Comparison of ENCODE assay signal across 8 mouse cellular contexts in genomic region chr8:126590024-126590529, GRCm38 (mm10). TPM values are rescaled to one million over a fixed set of nuclear protein-coding genes. Genes with fewer than 3 reads are reported as not detected.
DNase-seq lines count a peak whose midpoint lies in the region; ATAC-seq and TF ChIP-seq lines count a peak whose summit lies in the region.

No protein-coding gene starts in this region.

- no peak for TF ChIP-seq POLR2A in brain, embryonic 14.5 days (IDR thresholded peaks at IDR 0.05; ENCODE audit: borderline replicate concordance, extremely low read depth, insufficient read depth, insufficient read length, poor library complexity, severe bottlenecking)

- H3K36me3 ChIP-seq in intestine, embryonic 15.5 days: peaks cover 6% of the 10 kb centered on the region; the same call in 1 of the 2 replicates
- peaks cover 32% of the 10 kb centered on the region for H3K36me3 ChIP-seq in liver, postnatal 0 days (replicated peaks; ENCODE audit: insufficient read depth, low read length)
- peaks cover 8% of the 10 kb centered on the region; the same call in 1 of the 2 replicates for H3K36me3 ChIP-seq in neural tube, embryonic 14.5 days (ENCODE audit: control insufficient read depth, insufficient read depth, low read length)

- intact Hi-C loops in gastrocnemius, postnatal 14 days (cut with DNase I; ENCODE audit: low total_unique reads): loop anchor here (5.0 kb wide), 1 partner anchor 147 kb away; no protein-coding TSS in a partner anchor

- peak; percentile 27; the same call in 1 of the 2 replicates for TF ChIP-seq EP300 in liver, postnatal 0 days (IDR thresholded peaks at IDR 0.05; ENCODE audit: low read depth)

- H3K4me2 ChIP-seq in intestine, embryonic 15.5 days (replicated peaks): peak overlapping the region; percentile 79
- H3K4me2 ChIP-seq in liver, postnatal 0 days (ENCODE audit: low read depth, low read length): peak overlapping the region; percentile 78
- H3K4me2 ChIP-seq in neural tube, embryonic 14.5 days (ENCODE audit: low read depth, low read length): peak overlapping the region; percentile 98

- H3K4me1 ChIP-seq in intestine, embryonic 15.5 days (replicated peaks): peaks cover 25% of the 10 kb centered on the region
- peaks cover 31% of the 10 kb centered on the region for H3K4me1 ChIP-seq in liver, postnatal 0 days (ENCODE audit: insufficient read depth)
- H3K4me1 ChIP-seq in neural tube, embryonic 14.5 days (ENCODE audit: control insufficient read depth, insufficient read depth, low read length): peaks cover 55% of the 10 kb centered on the region

- peak overlapping the region; percentile 66 for H3K9ac ChIP-seq in intestine, embryonic 15.5 days
- peak overlapping the region; percentile 75 for H3K9ac ChIP-seq in liver, postnatal 0 days (replicated peaks)
- H3K9ac ChIP-seq in neural tube, embryonic 14.5 days (replicated peaks; ENCODE audit: low read depth, low read length): peak overlapping the region; percentile 55

- no peak for ATAC-seq in intestine, embryonic 15.5 days
- peak; percentile 9 for ATAC-seq in liver, postnatal 0 days
- ATAC-seq in neural tube, embryonic 14.5 days (ENCODE audit: low read depth): no peak

- no peaks in the 10 kb centered on the region for H3K27me3 ChIP-seq in intestine, embryonic 15.5 days (replicated peaks)
- no peaks in the 10 kb centered on the region for H3K27me3 ChIP-seq in liver, postnatal 0 days (ENCODE audit: insufficient read depth, low read length)
- H3K27me3 ChIP-seq in neural tube, embryonic 14.5 days (ENCODE audit: control insufficient read depth, insufficient read depth, low read length): no peaks in the 10 kb centered on the region

- H3K27ac ChIP-seq in intestine, embryonic 15.5 days: peak overlapping the region; percentile 84
- peak overlapping the region; percentile 98 for H3K27ac ChIP-seq in liver, postnatal 0 days (ENCODE audit: low read depth)
- H3K27ac ChIP-seq in neural tube, embryonic 14.5 days (ENCODE audit: low read depth, low read length): no peak overlapping the region

- H3K4me3 ChIP-seq in intestine, embryonic 15.5 days (replicated peaks): peak overlapping the region; percentile 99
- peak overlapping the region; percentile 99 for H3K4me3 ChIP-seq in liver, postnatal 0 days (ENCODE audit: low read depth, low read length)
- peak overlapping the region; percentile 100 for H3K4me3 ChIP-seq in neural tube, embryonic 14.5 days (ENCODE audit: low read depth, low read length)

- no peaks in the 10 kb centered on the region for H3K9me3 ChIP-seq in intestine, embryonic 15.5 days
- H3K9me3 ChIP-seq in liver, postnatal 0 days (ENCODE audit: low read length): no peaks in the 10 kb centered on the region
- no peaks in the 10 kb centered on the region for H3K9me3 ChIP-seq in neural tube, embryonic 14.5 days (ENCODE audit: control insufficient read depth, low read length)

- DNase-seq in layer of hippocampus, postnatal 10 days (ENCODE audit: low spot score in 2 of 2): peak; percentile 20 to 53
- no peak for DNase-seq in layer of hippocampus, adult 11-12 months (ENCODE audit: low spot score)
- peak; percentile 67 for DNase-seq in brain, embryonic 14.5 days (ENCODE audit: low read depth)
- DNase-seq in gastrocnemius, postnatal 14 days: peak; percentile 52
- peak; percentile 81 for DNase-seq in liver, postnatal 0 days
- no peak for DNase-seq in ovary, postnatal 10 days (ENCODE audit: low spot score)

- no peak for TF ChIP-seq CTCF in brain, embryonic 14.5 days (IDR thresholded peaks at IDR 0.05; ENCODE audit: borderline replicate concordance, extremely low read depth, insufficient read depth, insufficient read length)
- peak; percentile 37; the same call in 1 of the 2 replicates for TF ChIP-seq CTCF in liver, postnatal 0 days (IDR thresholded peaks at IDR 0.05; ENCODE audit: low read depth)

- WGBS in intestine, embryonic 15.5 days: under 1% methylated on average over 14 of the region's 14 CpGs
- under 1% methylated on average over 14 of the region's 14 CpGs for WGBS in liver, postnatal 0 days (ENCODE audit: insufficient replicate concordance)
- 14% methylated on average over 14 of the region's 14 CpGs for WGBS in neural tube, embryonic 14.5 days

RNA-seq across cellular contexts. Expression of gene Irf2bp2, which starts 3.7 kb away (rescaled TPM):
- 10 to 100 TPM; 57.0 to 63.1 TPM for total RNA-seq in layer of hippocampus, postnatal 10 days (2021)
- polyA plus RNA-seq in brain, embryonic 14.5 days (2012; rRNA removed): 37.3 and 39.6 TPM in 2 replicates
- total RNA-seq in gastrocnemius, postnatal 14 days (2021): 10 to 100 TPM; 38.7 to 45.5 TPM
- 14.1 and 16.1 TPM in 2 replicates for polyA plus RNA-seq in intestine, embryonic 15.5 days (2015; fragmentation: Nextera tagmentation; extraction: Ambion mirVana)
- polyA plus RNA-seq in liver, postnatal 0 days (2015; fragmentation: Nextera tagmentation; extraction: Ambion mirVana): 5.0 and 6.2 TPM in 2 replicates
- 8.5 and 8.8 TPM in 2 replicates for polyA plus RNA-seq in neural tube, embryonic 14.5 days (2014; fragmentation: Nextera tagmentation; extraction: Ambion mirVana)

Comparison
In these comparisons a context has a peak if more than half of its experiments do, and no peak if none do; other contexts are left out.
1. DNase-seq: peak in layer of hippocampus, postnatal 10 days (2 of 2), brain, embryonic 14.5 days (single experiment), gastrocnemius, postnatal 14 days (single experiment) and liver, postnatal 0 days (single experiment); none in layer of hippocampus, adult 11-12 months (single experiment) and ovary, postnatal 10 days (single experiment).
2. Peak in every context shown above with its lines, with median percentiles within 50 percentile points of each other: H3K4me2 ChIP-seq, H3K4me3 ChIP-seq and H3K9ac ChIP-seq.